Mouse (Mus musculus) ES-E14 (cell line): Measurements from ENCODE around the gene H13. TPM values are rescaled to one million over a fixed set of nuclear protein-coding genes. Genes with fewer than 3 reads are reported as not detected.

Experiments
- DNase-seq: peaks from one replicate; pipeline ENCODE4 v3.0.0-alpha.2; 2013; ENCODE audit warnings: low read depth, low spot score
- H3K27ac ChIP-seq: 2 replicates; pipeline ENCODE4 v1.5.1; 2012; ENCODE audit warnings: low read depth, mild to moderate bottlenecking, low read length, moderate library complexity, mixed read lengths; ENCODE audit not compliant: poor library complexity, insufficient read depth, severe bottlenecking
- H3K36me3 ChIP-seq: 2 replicates; pipeline ENCODE4 v1.6.1; 2012; ENCODE audit warnings: mild to moderate bottlenecking, low read length, moderate library complexity, mixed read lengths; ENCODE audit not compliant: control insufficient read depth, poor library complexity, insufficient read depth, severe bottlenecking
- H3K4me1 ChIP-seq, 2 experiments: fragments of 150-350 bp in 1 of 2; sonication (generic) in 1 of 2; 2 replicates each; pipeline ENCODE4 v1.6.1; 2012; ENCODE audit warnings: low read length in 2 of 2, mild to moderate bottlenecking in 1 of 2, mixed read lengths in 1 of 2; ENCODE audit not compliant: control insufficient read depth in 2 of 2, insufficient read depth in 2 of 2, poor library complexity in 1 of 2
- H3K4me3 ChIP-seq, 2 experiments: fragments of 150-350 bp in 1 of 2; sonication (generic) in 1 of 2; 2 replicates each; pipeline ENCODE4 v1.5.1; 2012; ENCODE audit warnings: low read length in 2 of 2, low read depth in 1 of 2, mild to moderate bottlenecking in 1 of 2, mixed read lengths in 1 of 2; ENCODE audit not compliant: insufficient read depth in 1 of 2, poor library complexity in 1 of 2, severe bottlenecking in 1 of 2
- H3K9ac ChIP-seq: 2 replicates; pipeline ENCODE4 v1.6.1; 2012; ENCODE audit warnings: low read depth, mild to moderate bottlenecking, low read length, mixed read lengths; ENCODE audit not compliant: poor library complexity, insufficient read depth, severe bottlenecking
- H3K9me3 ChIP-seq: fragments of 150-350 bp; sonication (generic); 2 replicates; pipeline ENCODE4 v1.6.1; 2012; ENCODE audit warnings: low read depth, mild to moderate bottlenecking, low read length; ENCODE audit not compliant: control insufficient read depth, insufficient read depth
- CHD2 ChIP-seq: IDR thresholded peaks from 2 replicates; pipeline ENCODE4 v1.6.1; 2014; ENCODE audit warnings: mild to moderate bottlenecking, low read depth, low read length, inconsistent platforms
- HCFC1 ChIP-seq: IDR thresholded peaks from 2 replicates; pipeline ENCODE4 v1.6.1; 2012; ENCODE audit warnings: low read length, inconsistent platforms, borderline replicate concordance; ENCODE audit not compliant: insufficient read depth
- MAFK ChIP-seq: IDR thresholded peaks from 2 replicates; pipeline ENCODE4 v1.6.1; 2014; ENCODE audit warnings: mild to moderate bottlenecking, low read depth, low read length, inconsistent platforms; ENCODE audit not compliant: insufficient read depth
- ZC3H11A ChIP-seq: IDR thresholded peaks from 2 replicates; pipeline ENCODE4 v1.6.1; 2012; ENCODE audit warnings: low read depth, mild to moderate bottlenecking, inconsistent platforms, low read length, borderline replicate concordance
- ZNF384 ChIP-seq: IDR thresholded peaks from 2 replicates; pipeline ENCODE4 v1.6.1; 2012; ENCODE audit warnings: low read depth, low read length, inconsistent platforms
- in situ Hi-C, 2 experiments: fragments of 600-800 bp; cut with MboI; formaldehyde crosslinking; loops; one replicate each; pipeline ENCODE4 v1.15.1; 2025; ENCODE audit warnings: low sequenced_read_pairs in 2 of 2, inconsistent platforms in 1 of 2; ENCODE audit not compliant: unreplicated experiment in 2 of 2
- total RNA-seq: library from RNA; depleted of rRNA; stranded (reverse); fragments of 300-350 nt; gene quantifications from 2 replicates; pipeline ENCODE4 v1.2.3, GENCODE M21; 2012; rRNA removed

The H13 gene
- total RNA-seq, 1 experiment: 55.0 TPM

DNA sequence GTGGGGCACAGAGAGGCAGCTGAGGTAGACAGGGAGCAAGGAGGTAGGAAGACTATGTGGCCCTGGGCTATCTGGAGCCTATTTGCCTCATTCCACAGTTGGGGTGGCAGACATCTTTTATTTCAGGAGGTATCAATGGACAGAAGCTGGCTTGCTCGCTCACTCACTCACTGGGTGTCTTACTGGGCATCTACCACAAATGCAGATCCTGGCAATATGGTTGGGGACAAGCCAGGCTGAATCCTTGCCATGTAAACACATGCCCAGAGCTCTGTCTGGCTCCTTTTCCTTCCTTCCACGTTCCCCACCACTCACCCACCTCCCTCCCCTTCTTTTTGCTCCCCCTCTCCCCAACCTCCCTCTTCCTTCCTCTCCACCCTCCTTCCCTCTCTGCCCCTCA lies 88.2 kb downstream of the H13 start:
- no peak for DNase-seq
- Histone ChIP-seq H3K9ac (no peak overlapping the region), H3K4me1 (no peaks in the 10 kb centered on the region; a peak in 1 of 4 replicates), H3K27ac (no peak overlapping the region), H3K4me3 (no peak overlapping the region), H3K9me3 (no peaks in the 10 kb centered on the region), H3K36me3 (no peaks in the 10 kb centered on the region)
- in situ Hi-C loops: no loop called here
- TF ChIP-seq ZC3H11A: no peak
- no peak for TF ChIP-seq MAFK
- no peak for TF ChIP-seq HCFC1
- no peak for TF ChIP-seq ZNF384
- TF ChIP-seq CHD2: no peak

Other genes with a start within 250 kb of the H13 start
- gene Defb23, start 204.8 kb upstream of the H13 start, total RNA-seq: not detected in 2 replicates
- gene Defb20, start 192.4 kb upstream of the H13 start, total RNA-seq: not detected in 2 replicates
- not detected in 2 replicates for gene Defb22, start 179.3 kb upstream of the H13 start, total RNA-seq
- gene Defb26, start 157.8 kb upstream of the H13 start, total RNA-seq: not detected in 2 replicates
- not detected in 2 replicates for gene Defb28, start 151.2 kb upstream of the H13 start, total RNA-seq
- not detected in 2 replicates for gene Defb29, start 129.4 kb upstream of the H13 start, total RNA-seq
- gene Gm17416, start 100.1 kb upstream of the H13 start, total RNA-seq: not detected in 2 replicates
- not detected in 2 replicates for gene Defb21, start 96.7 kb upstream of the H13 start, total RNA-seq
- not detected in 2 replicates for gene Defb19, start 89.1 kb upstream of the H13 start, total RNA-seq
- gene Defb45, start 70.1 kb upstream of the H13 start, total RNA-seq: not detected in 2 replicates
- gene Defb36, start 65.1 kb upstream of the H13 start, total RNA-seq: 0.63 TPM in 1 of 2 replicates, not detected in the other
- 3.9 and 5.7 TPM in 2 replicates for gene Defb25, start 46.4 kb upstream of the H13 start, total RNA-seq
- 0.16 and 0.18 TPM in 2 replicates for gene Rem1, start 42.5 kb upstream of the H13 start, total RNA-seq
- 39.3 and 87.4 TPM in 2 replicates for gene Mcts2, start 17.6 kb downstream of the H13 start, total RNA-seq
- 74.5 and 122 TPM in 2 replicates for gene Id1, start 66.8 kb downstream of the H13 start, total RNA-seq
- gene Cox4i2, start 84.7 kb downstream of the H13 start, total RNA-seq: 1.7 and 2.3 TPM in 2 replicates
- gene Bcl2l1, start 162.3 kb downstream of the H13 start, total RNA-seq: 24.9 and 34.9 TPM in 2 replicates
- 63.2 and 77.8 TPM in 2 replicates for gene Tpx2, start 178.5 kb downstream of the H13 start, total RNA-seq
- 0.16 and 0.22 TPM in 2 replicates for gene Mylk2, start 241.9 kb downstream of the H13 start, total RNA-seq